Mouse (Mus musculus) forelimb bud, embryonic 11.5 days (tissue): ENCODE measurements at regions not wholly inside any gene's neighbourhood (a gene's known extent, or its start where the extent isn't known, plus 50 kb on each side); places are given as distances from the start of the nearest gene placed in this dataset.

Experiments used
- DNase-seq: peaks from one replicate; pipeline ENCODE4 v3.0.0-alpha.2; 2012; ENCODE audit warnings: low read depth, low spot score

GRCm38 (mm10) chrX:46971116-46971515 lies 642.3 kb downstream of the Actrt1 start:
- DNase-seq: no peak

- DNase-seq: peak; percentile 10
Observed at GRCm38 (mm10) chrX:46998961-46999360, 670.2 kb downstream of the Actrt1 start.

- no peak for DNase-seq
Observed at GRCm38 (mm10) chrX:47009476-47009875, 680.7 kb downstream of the Actrt1 start.

GRCm38 (mm10) chrX:47010087-47010486 lies 681.3 kb downstream of the Actrt1 start:
- DNase-seq: no peak

- no peak for DNase-seq
Observed at GRCm38 (mm10) chrX:47029777-47030176, 701.0 kb downstream of the Actrt1 start.

GRCm38 (mm10) chrX:47068476-47068875 lies 739.7 kb downstream of the Actrt1 start:
- DNase-seq: no peak
